Mouse (Mus musculus) ES-Bruce4 (cell line): Measurements from ENCODE around the gene Ctbs. TPM values are rescaled to one million over a fixed set of nuclear protein-coding genes. Genes with fewer than 3 reads are reported as not detected.

Experiments used
- H3K27ac ChIP-seq: 2 replicates; pipeline ENCODE4 v1.5.1; 2012; ENCODE audit warnings: low read length, inconsistent platforms; ENCODE audit not compliant: insufficient read depth
- H3K27me3 ChIP-seq: 2 replicates; pipeline ENCODE4 v1.6.1; 2012; ENCODE audit warnings: mild to moderate bottlenecking, low read length, inconsistent platforms; ENCODE audit not compliant: control insufficient read depth, poor library complexity, insufficient read depth, severe bottlenecking
- H3K36me3 ChIP-seq: 2 replicates; pipeline ENCODE4 v1.6.1; 2012; ENCODE audit warnings: inconsistent platforms, mild to moderate bottlenecking, low read length, moderate library complexity; ENCODE audit not compliant: control insufficient read depth, poor library complexity, insufficient read depth, severe bottlenecking
- H3K4me1 ChIP-seq: one replicate; pipeline ENCODE4 v1.8.1; 2011; ENCODE audit warnings: low read length; ENCODE audit not compliant: control insufficient read depth, insufficient read depth
- H3K4me3 ChIP-seq: 2 replicates; pipeline ENCODE4 v1.5.1; 2011; ENCODE audit warnings: low read depth, mild to moderate bottlenecking, low read length
- H3K9ac ChIP-seq: 2 replicates; pipeline ENCODE4 v1.6.1; 2012; ENCODE audit warnings: low read depth, mild to moderate bottlenecking, inconsistent platforms; ENCODE audit not compliant: poor library complexity, severe bottlenecking
- H3K9me3 ChIP-seq: replicated peaks from 2 replicates; pipeline ENCODE4 v1.6.1; 2012; ENCODE audit warnings: mild to moderate bottlenecking, low read length, inconsistent platforms; ENCODE audit not compliant: control insufficient read depth, poor library complexity, insufficient read depth, severe bottlenecking
- CTCF ChIP-seq: IDR thresholded peaks from one replicate; pipeline ENCODE4 v1.8.1; 2011; ENCODE audit warnings: low read depth, low read length
- EP300 ChIP-seq: IDR thresholded peaks from 2 replicates; pipeline ENCODE4 v1.6.1; 2011; ENCODE audit warnings: low read depth, low read length; ENCODE audit not compliant: insufficient read depth
- POLR2A ChIP-seq: IDR thresholded peaks from one replicate; pipeline ENCODE4 v1.8.1; 2011; ENCODE audit warnings: low read length; ENCODE audit not compliant: insufficient read depth
- polyA plus RNA-seq: library from polyadenylated mRNA; stranded (reverse); fragments of >200 nt; gene quantifications from 2 replicates; pipeline ENCODE4 v1.2.4, GENCODE M21; 2011; ENCODE audit warnings: low read depth; ENCODE audit not compliant: missing spikeins, insufficient read depth, insufficient read length

Gene Ctbs
- polyA plus RNA-seq, 1 experiment, result 15.1 TPM

GRCm38 (mm10) chr3:146407086-146407721, 42.4 kb upstream of the Ctbs start:
- Histone ChIP-seq H3K27ac (no peak overlapping the region), H3K9ac (no peak overlapping the region), H3K27me3 (no peaks in the 10 kb centered on the region), H3K9me3 (0 out of 2 replicates have a peak, but pooled peaks cover 3% of the 10 kb centered on the region), H3K36me3 (no peaks in the 10 kb centered on the region), H3K4me3 (no peak overlapping the region), H3K4me1 (peaks cover 2% of the 10 kb centered on the region)
- TF ChIP-seq EP300 (no peak), POLR2A (no peak), CTCF (no peak)

DNA sequence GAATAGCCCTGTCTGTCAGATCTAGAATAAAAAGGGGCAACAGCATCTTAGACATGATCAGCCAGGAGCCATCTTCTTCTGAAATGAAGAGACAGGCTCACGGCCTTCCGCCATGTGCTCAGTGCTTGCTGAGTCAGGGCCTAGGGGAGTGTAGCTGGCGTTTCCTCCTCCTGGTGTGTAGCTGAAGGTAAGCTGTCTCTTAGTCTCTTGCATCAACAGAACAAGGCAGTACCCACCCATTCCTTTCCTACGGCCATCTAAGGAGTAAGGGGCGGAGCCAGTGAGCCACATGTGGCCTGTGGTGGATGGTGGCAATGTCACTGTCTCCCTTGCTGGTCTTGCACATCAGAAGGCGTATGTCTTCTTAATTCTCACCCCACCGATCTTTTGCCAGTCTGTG, 39.5 kb upstream of the Ctbs start:
- no peak overlapping the region for H3K4me3 ChIP-seq
- H3K4me1 ChIP-seq, result peaks cover 2% of the 10 kb centered on the region
- H3K27ac ChIP-seq, result no peak overlapping the region
- H3K36me3 ChIP-seq, result no peaks in the 10 kb centered on the region
- TF ChIP-seq CTCF, result no peak
- TF ChIP-seq POLR2A, result no peak
- H3K9me3 ChIP-seq, result no peaks in the 10 kb centered on the region
- H3K27me3 ChIP-seq, result no peaks in the 10 kb centered on the region
- H3K9ac ChIP-seq, result no peak overlapping the region

- H3K4me3 ChIP-seq, result no peak overlapping the region
- H3K4me1 ChIP-seq, result peaks cover 1% of the 10 kb centered on the region
- no peak overlapping the region for H3K9ac ChIP-seq
- no peaks in the 10 kb centered on the region for H3K9me3 ChIP-seq
- H3K36me3 ChIP-seq, result no peaks in the 10 kb centered on the region
- TF ChIP-seq POLR2A (no peak), CTCF (no peak), EP300 (no peak)
- H3K27ac ChIP-seq, result no peak overlapping the region
- no peaks in the 10 kb centered on the region for H3K27me3 ChIP-seq
These were observed 37.6 kb upstream of the Ctbs start for GRCm38 (mm10) chr3:146412008-146412407.

GRCm38 (mm10) chr3:146412480-146412879, 37.1 kb upstream of the Ctbs start:
- TF ChIP-seq CTCF (no peak), POLR2A (no peak), EP300 (no peak)
- Histone ChIP-seq H3K4me3 (no peak overlapping the region), H3K36me3 (no peaks in the 10 kb centered on the region), H3K9me3 (no peaks in the 10 kb centered on the region), H3K4me1 (no peaks in the 10 kb centered on the region), H3K9ac (no peak overlapping the region), H3K27ac (no peak overlapping the region), H3K27me3 (no peaks in the 10 kb centered on the region)

- Histone ChIP-seq H3K27ac (no peak overlapping the region), H3K9ac (no peak overlapping the region), H3K4me1 (no peaks in the 10 kb centered on the region), H3K36me3 (no peaks in the 10 kb centered on the region), H3K9me3 (no peaks in the 10 kb centered on the region), H3K27me3 (no peaks in the 10 kb centered on the region), H3K4me3 (no peak overlapping the region)
- no peak for TF ChIP-seq CTCF
- no peak for TF ChIP-seq EP300
- TF ChIP-seq POLR2A, result no peak
These were observed 36.6 kb upstream of the Ctbs start for GRCm38 (mm10) chr3:146413016-146413415.

GRCm38 (mm10) chr3:146413992-146414391, 35.6 kb upstream of the Ctbs start:
- H3K4me3 ChIP-seq, result no peak overlapping the region
- H3K9ac ChIP-seq, result no peak overlapping the region
- H3K4me1 ChIP-seq, result no peaks in the 10 kb centered on the region
- no peak overlapping the region for H3K27ac ChIP-seq
- H3K27me3 ChIP-seq, result no peaks in the 10 kb centered on the region
- no peak for TF ChIP-seq CTCF
- no peak for TF ChIP-seq EP300
- no peak for TF ChIP-seq POLR2A
- peaks cover 4% of the 10 kb centered on the region; the same call in 1 of the 2 replicates for H3K36me3 ChIP-seq
- H3K9me3 ChIP-seq, result no peaks in the 10 kb centered on the region
